Mouse (Mus musculus) heart, adult 11 months (tissue): ENCODE measurements around the gene Olfr91.
A peak's percentile ranks its signal among the peaks of the same experiment; 100 is the strongest.
"Not testable (repeated sequence)": the region's sequence is repeated elsewhere in the genome, so short reads cannot be mapped to it uniquely, and the experiment has no call there.

ENCODE experiments used
- DNase-seq: peaks from one replicate; pipeline ENCODE4 v3.0.0; 2022

Gene Olfr91

GRCm38 (mm10) chr17:37098178-37098577 lies at the start of gene Olfr91:
Gene Olfr91 (minus strand): TSS chr17:37098278.
- DNase-seq: no peak

GRCm38 (mm10) chr17:37131366-37131765 lies 33.3 kb upstream of the Olfr91 start:
- DNase-seq: not testable (repeated sequence)

GRCm38 (mm10) chr17:37119988-37120387 lies 21.9 kb upstream of the Olfr91 start, which contains the start of gene Olfr92:
Gene Olfr92 (minus strand): TSS chr17:37120088.
- no peak for DNase-seq

- peak; percentile 83 for DNase-seq
Observed at GRCm38 (mm10) chr17:37093289-37093688, 4.8 kb downstream of the Olfr91 start.

GRCm38 (mm10) chr17:37092198-37092597 lies 5.9 kb downstream of the Olfr91 start:
- no peak for DNase-seq

GRCm38 (mm10) chr17:37088399-37088798 lies 9.7 kb downstream of the Olfr91 start, which contains the start of gene Olfr90:
Gene Olfr90 (minus strand): TSS chr17:37088499.
- DNase-seq: no peak

- peak; percentile 81 for DNase-seq
Observed at GRCm38 (mm10) chr17:37085545-37085944, 12.5 kb downstream of the Olfr91 start.

GRCm38 (mm10) chr17:37084632-37085031 lies 13.4 kb downstream of the Olfr91 start:
- no peak for DNase-seq

- DNase-seq: peak; percentile 92
Observed at GRCm38 (mm10) chr17:37083327-37083726, 14.8 kb downstream of the Olfr91 start.

- DNase-seq: peak; percentile 76
Observed at GRCm38 (mm10) chr17:37081659-37082058, 16.4 kb downstream of the Olfr91 start.

- peak; percentile 93 for DNase-seq
Observed at GRCm38 (mm10) chr17:37080119-37080518, 18.0 kb downstream of the Olfr91 start.

- no peak for DNase-seq
Observed at GRCm38 (mm10) chr17:37078990-37079389, 19.1 kb downstream of the Olfr91 start.

GRCm38 (mm10) chr17:37078193-37078592 lies 19.9 kb downstream of the Olfr91 start:
- peak; percentile 41 for DNase-seq

- peak; percentile 72 for DNase-seq
Observed at GRCm38 (mm10) chr17:37075766-37076165, 22.3 kb downstream of the Olfr91 start.

- DNase-seq: peak; percentile 64
Observed at GRCm38 (mm10) chr17:37075181-37075580, 22.9 kb downstream of the Olfr91 start.

- peak; percentile 87 for DNase-seq
Observed at GRCm38 (mm10) chr17:37072730-37073276, 25.3 kb downstream of the Olfr91 start.

- peak; percentile 54 for DNase-seq
Observed at GRCm38 (mm10) chr17:37072080-37072729, 25.9 kb downstream of the Olfr91 start.

- DNase-seq: peak; percentile 66
Observed at GRCm38 (mm10) chr17:37070121-37070520, 28.0 kb downstream of the Olfr91 start.

- peak; percentile 52 for DNase-seq
Observed at GRCm38 (mm10) chr17:37067861-37068260, 30.2 kb downstream of the Olfr91 start.

GRCm38 (mm10) chr17:37065993-37066392 lies 32.1 kb downstream of the Olfr91 start:
- no peak for DNase-seq

GRCm38 (mm10) chr17:37063686-37064495 lies 34.2 kb downstream of the Olfr91 start:
- DNase-seq: no peak

- DNase-seq: no peak
Observed at GRCm38 (mm10) chr17:37063063-37063462, 35.0 kb downstream of the Olfr91 start.

- no peak for DNase-seq
Observed at GRCm38 (mm10) chr17:37062101-37062641, 35.9 kb downstream of the Olfr91 start.
